Mouse (Mus musculus) olfactory bulb, adult 2 months (tissue): Measurements from ENCODE around the gene Pdia6. TPM values are rescaled to one million over a fixed set of nuclear protein-coding genes. Genes with fewer than 3 reads are reported as not detected.

Experiments
- H3K27ac ChIP-seq: fragments of 200-500 bp; 2 replicates; pipeline ENCODE4 v1.5.1; 2012; ENCODE audit warnings: low read depth, low read length; ENCODE audit not compliant: insufficient read depth
- H3K4me1 ChIP-seq: fragments of 200-500 bp; 2 replicates; pipeline ENCODE4 v1.6.1; 2012; ENCODE audit warnings: low read length; ENCODE audit not compliant: control insufficient read depth, insufficient read depth
- H3K4me3 ChIP-seq: fragments of 200-500 bp; 2 replicates; pipeline ENCODE4 v1.5.1; 2012; ENCODE audit warnings: mild to moderate bottlenecking, low read depth, low read length, moderate library complexity; ENCODE audit not compliant: insufficient read depth
- CTCF ChIP-seq: fragments of 200-500 bp; IDR thresholded peaks from 2 replicates; pipeline ENCODE4 v1.5.1; 2012; ENCODE audit warnings: low read depth, mild to moderate bottlenecking, low read length, moderate library complexity; ENCODE audit not compliant: insufficient read depth
- POLR2A ChIP-seq: fragments of 200-500 bp; IDR thresholded peaks from 2 replicates; pipeline ENCODE4 v1.6.1; 2012; ENCODE audit warnings: mild to moderate bottlenecking, low read depth, low read length, moderate library complexity; ENCODE audit not compliant: insufficient read depth
- WGBS: fragments of 180-500 bp; shearing (Covaris S2); methylation state at CpG from one replicate; pipeline ENCODE4 v1.1.7; 2018; 5-methylcytosine and 5-hydroxymethylcytosine counted together
- polyA plus RNA-seq: library from polyadenylated mRNA; stranded (reverse); fragments of >200 nt; gene quantifications from 2 replicates; pipeline ENCODE4 v1.2.4, GENCODE M21; 2012; ENCODE audit warnings: low replicate concordance; ENCODE audit not compliant: missing spikeins, insufficient read depth, insufficient read length

The Pdia6 gene
- polyA plus RNA-seq, 1 experiment, result not detected

DNA sequence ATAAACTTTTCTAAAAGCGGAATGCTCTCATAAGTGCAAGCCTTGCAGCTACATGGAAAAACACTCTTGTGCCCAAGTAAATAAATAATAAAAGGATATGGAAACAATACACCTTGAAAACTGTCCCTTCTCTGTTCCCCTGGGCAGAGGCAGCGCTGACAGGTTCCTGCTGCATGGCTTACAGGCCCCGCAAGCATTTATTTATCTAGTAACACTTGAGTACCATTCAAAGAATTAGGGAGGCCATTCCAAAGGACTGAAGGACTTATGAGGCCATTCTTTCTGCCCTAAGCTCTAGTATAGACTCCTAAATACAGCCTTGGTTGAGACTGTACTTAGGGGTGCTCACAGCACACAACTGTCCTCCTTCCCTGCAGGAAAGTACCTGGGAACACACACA is 52.1 kb downstream of the Pdia6 start:
- no peaks in the 10 kb centered on the region for H3K4me1 ChIP-seq
- 82% methylated on average over 3 of the region's 3 CpGs for WGBS
- TF ChIP-seq POLR2A, result no peak
- no peak for TF ChIP-seq CTCF

DNA sequence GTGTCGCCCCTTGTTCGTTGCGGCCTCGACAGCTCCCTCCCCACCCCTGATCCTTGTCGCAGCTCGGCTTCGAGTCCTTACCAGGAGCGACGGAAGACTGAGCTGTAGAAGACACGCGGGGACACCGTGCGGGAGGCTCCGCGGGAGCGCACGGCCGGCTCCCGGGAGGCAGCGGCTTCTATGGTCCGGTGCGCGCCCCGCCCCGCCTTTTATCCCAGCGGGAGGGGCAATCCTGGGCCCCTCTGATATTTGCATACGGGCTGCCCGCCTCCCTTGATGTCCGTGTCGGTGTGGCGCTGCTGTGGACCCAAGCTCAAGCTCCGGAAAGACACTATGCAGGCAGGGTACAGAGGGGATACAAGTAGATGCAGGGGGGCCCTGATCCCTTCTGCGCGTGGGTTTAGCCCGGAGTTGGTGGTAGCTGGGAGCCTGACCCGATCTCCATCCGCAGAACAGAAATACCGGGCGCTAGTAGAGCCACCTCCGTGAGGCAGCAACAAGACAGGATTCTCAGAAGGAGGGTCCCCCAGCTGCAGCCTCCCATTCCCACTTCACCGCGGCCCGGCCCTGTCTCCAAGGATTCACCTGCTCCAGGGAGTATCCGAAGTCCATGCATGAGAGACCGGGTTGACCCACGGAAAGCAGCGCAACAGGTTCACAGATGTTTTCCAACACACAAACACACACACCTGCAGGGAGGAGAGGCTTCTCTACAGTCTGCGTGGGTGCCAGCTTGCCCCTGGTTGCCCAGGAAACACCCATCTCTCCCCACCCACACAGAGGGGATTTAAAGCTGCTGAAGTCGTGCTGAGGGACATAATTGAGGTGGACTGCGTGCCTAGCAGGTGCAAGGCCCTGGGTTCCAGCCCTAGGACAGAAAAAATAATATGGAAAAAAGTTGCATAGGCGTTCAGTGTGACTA is 58.5 kb downstream of the Pdia6 start:
- WGBS, result 2% methylated on average over 51 of the region's 51 CpGs
- H3K27ac ChIP-seq, result no peak overlapping the region
- no peak for TF ChIP-seq POLR2A
- no peak for TF ChIP-seq CTCF
- H3K4me3 ChIP-seq, result peak overlapping the region; percentile 31
- H3K4me1 ChIP-seq, result peaks cover 11% of the 10 kb centered on the region

More for the DNA sequence above, 52.1 kb downstream of the Pdia6 start:
- H3K4me3 ChIP-seq, result no peak overlapping the region
- H3K27ac ChIP-seq, result no peak overlapping the region

DNA sequence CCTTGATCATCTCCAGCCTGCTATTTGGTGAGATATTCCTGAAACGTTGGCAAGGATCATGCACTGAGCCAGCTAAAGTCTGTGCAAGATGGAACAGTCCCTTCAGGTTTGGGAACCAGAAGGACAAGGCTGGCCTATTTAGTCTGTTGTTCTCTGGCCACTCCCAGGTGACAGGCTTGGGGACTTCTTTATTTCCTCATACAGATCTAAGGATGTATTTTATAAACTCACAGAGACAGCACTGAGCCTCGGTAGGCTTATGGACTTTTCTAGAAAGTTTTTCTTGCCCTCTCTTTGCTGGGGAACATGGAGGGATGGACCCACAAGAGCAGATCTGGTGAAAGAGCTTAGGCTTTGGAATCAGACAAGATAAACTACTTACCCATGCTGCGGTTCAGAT is 62.9 kb downstream of the Pdia6 start, which contains the start of gene Atp6v1c2:
Gene Atp6v1c2 (minus strand): TSS at position 101 of the 400 bp plus-strand sequence.
- Histone ChIP-seq H3K4me1 (peaks cover 10% of the 10 kb centered on the region), H3K27ac (no peak within 1 kb of the TSS), H3K4me3 (no peak within 1 kb of the TSS)
- no peak for TF ChIP-seq CTCF
- no peak for TF ChIP-seq POLR2A
- WGBS, result 83% methylated on average over 3 of the region's 3 CpGs

DNA sequence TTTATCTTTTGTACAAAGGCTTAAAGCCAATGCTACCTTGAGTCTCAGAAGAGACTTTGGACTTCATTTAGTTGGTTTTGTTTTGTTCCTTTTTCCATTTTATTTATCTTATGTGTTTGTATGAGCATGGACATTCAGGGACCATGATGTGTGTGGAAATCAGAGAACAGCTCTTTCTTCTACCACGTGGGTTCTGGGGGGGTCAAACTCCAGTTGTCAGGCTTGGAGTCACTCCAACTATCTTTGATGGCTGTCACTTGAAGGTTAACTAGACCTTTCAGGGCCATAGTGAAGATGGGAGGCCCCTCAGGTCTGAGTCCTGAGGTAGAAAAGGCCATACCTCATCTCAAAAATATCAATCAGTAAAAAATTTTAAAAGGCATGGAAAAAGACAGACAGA is 67.1 kb downstream of the Pdia6 start:
- 25% methylated on average over 1 of the region's 1 CpGs for WGBS
- no peak overlapping the region for H3K27ac ChIP-seq
- TF ChIP-seq CTCF, result no peak
- no peak for TF ChIP-seq POLR2A
- no peak overlapping the region for H3K4me3 ChIP-seq
- no peaks in the 10 kb centered on the region for H3K4me1 ChIP-seq

Other genes with a start within 250 kb of the Pdia6 start
- gene Kcnf1, start 89.7 kb upstream of the Pdia6 start, polyA plus RNA-seq, result 128 TPM in 1 of 2 replicates, not detected in the other
- not detected in 2 replicates for gene Atp6v1c2, start 62.8 kb downstream of the Pdia6 start, polyA plus RNA-seq
- not detected in 2 replicates for gene Nol10, start 81.9 kb downstream of the Pdia6 start, polyA plus RNA-seq